Mouse (Mus musculus) liver, postnatal 0 days (tissue): ENCODE measurements around the gene Ptprc. TPM values are rescaled to one million over a fixed set of nuclear protein-coding genes. Genes with fewer than 3 reads are reported as not detected.

ENCODE experiments used
- ATAC-seq: fragments of 200-750 bp; cut with Nextera tagmentation; 2 replicates; pipeline ENCODE4 v1.8.0; 2017; ENCODE audit warnings: mild to moderate bottlenecking, moderate library complexity
- DNase-seq: peaks from one replicate; pipeline ENCODE4 v3.0.0-alpha.2; 2016
- H3K27ac ChIP-seq: fragments of 300-500 bp; sonication (generic); 2 replicates; pipeline ENCODE4 v1.5.1; 2014; ENCODE audit warnings: antibody characterized with exemption, moderate library complexity, mild to moderate bottlenecking, low read depth
- H3K27me3 ChIP-seq: fragments of 300-500 bp; sonication (generic); 2 replicates; pipeline ENCODE4 v1.6.1; 2014; ENCODE audit warnings: low read length, control low read depth, mixed read lengths; ENCODE audit not compliant: insufficient read depth
- H3K36me3 ChIP-seq: fragments of 300-500 bp; sonication (generic); replicated peaks from 2 replicates; pipeline ENCODE4 v1.6.1; 2014; ENCODE audit warnings: mild to moderate bottlenecking, control low read depth, low read length, moderate library complexity, mixed read lengths; ENCODE audit not compliant: insufficient read depth
- H3K4me1 ChIP-seq: fragments of 300-500 bp; sonication (generic); 2 replicates; pipeline ENCODE4 v1.6.1; 2014; ENCODE audit warnings: antibody characterized with exemption, mild to moderate bottlenecking, control low read depth; ENCODE audit not compliant: insufficient read depth
- H3K4me2 ChIP-seq: fragments of 300-500 bp; sonication (generic); 2 replicates; pipeline ENCODE4 v1.6.1; 2014; ENCODE audit warnings: low read depth, mild to moderate bottlenecking, low read length, moderate library complexity, mixed read lengths
- H3K4me3 ChIP-seq: fragments of 300-500 bp; sonication (generic); 2 replicates; pipeline ENCODE4 v1.5.1; 2014; ENCODE audit warnings: low read depth, low read length
- H3K9ac ChIP-seq: fragments of 300-500 bp; sonication (generic); replicated peaks from 2 replicates; pipeline ENCODE4 v1.6.1; 2014; ENCODE audit warnings: mild to moderate bottlenecking, moderate library complexity
- H3K9me3 ChIP-seq: fragments of 300-500 bp; sonication (generic); 2 replicates; pipeline ENCODE4 v1.6.1; 2016; ENCODE audit warnings: mild to moderate bottlenecking, control low read depth, low read length, mixed read lengths
- CTCF ChIP-seq: sonication (generic); IDR thresholded peaks from 2 replicates; pipeline ENCODE4 v1.5.1; 2016; ENCODE audit warnings: antibody characterized with exemption, low read depth
- EP300 ChIP-seq: IDR thresholded peaks from 2 replicates; pipeline ENCODE4 v1.6.1; 2016; ENCODE audit warnings: antibody characterized with exemption, low read depth, mild to moderate bottlenecking
- WGBS: fragments of 180-500 bp; shearing (Covaris S2); extraction: QIAGEN DNeasy Blood & Tissue Kit; methylation state at CpG from one replicate; pipeline ENCODE4 v1.1.7; 2014; ENCODE audit not compliant: insufficient replicate concordance; 5-methylcytosine and 5-hydroxymethylcytosine counted together
- polyA plus RNA-seq: library from polyadenylated mRNA; unstranded; fragments of >200 nt; fragmentation: Nextera tagmentation; extraction: Ambion mirVana; gene quantifications from 2 replicates; pipeline ENCODE4 v1.2.1, GENCODE M21; 2015

Ptprc gene
- polyA plus RNA-seq, 1 experiment from 2014 or later = 12.3 TPM

- Histone ChIP-seq H3K4me2 (no peak overlapping the region), H3K9ac (no peak overlapping the region), H3K4me3 (no peak overlapping the region), H3K27me3 (no peaks in the 10 kb centered on the region), H3K27ac (no peak overlapping the region), H3K9me3 (no peaks in the 10 kb centered on the region), H3K36me3 (no peaks in the 10 kb centered on the region; the same call in 1 of the 2 replicates), H3K4me1 (no peaks in the 10 kb centered on the region)
- TF ChIP-seq CTCF (no peak), EP300 (no peak)
- WGBS = 63% methylated on average over 1 of the region's 1 CpGs
- DNase-seq = no peak
- no peak for ATAC-seq
These were observed 82.3 kb downstream of the Ptprc start for GRCm38 (mm10) chr1:138093219-138093618.

- Histone ChIP-seq H3K4me2 (no peak overlapping the region), H3K9me3 (no peaks in the 10 kb centered on the region), H3K9ac (no peak overlapping the region), H3K36me3 (0 out of 2 replicates have a peak, but pooled peaks cover 2% of the 10 kb centered on the region), H3K4me1 (no peaks in the 10 kb centered on the region), H3K4me3 (no peak overlapping the region), H3K27ac (no peak overlapping the region), H3K27me3 (no peaks in the 10 kb centered on the region)
- 51% methylated on average over 1 of the region's 1 CpGs for WGBS
- TF ChIP-seq EP300 = no peak
- TF ChIP-seq CTCF = peak; percentile 61
- ATAC-seq (no peak), DNase-seq (peak; percentile 22)
These were observed 89.7 kb downstream of the Ptprc start for GRCm38 (mm10) chr1:138085810-138086209.

DNA sequence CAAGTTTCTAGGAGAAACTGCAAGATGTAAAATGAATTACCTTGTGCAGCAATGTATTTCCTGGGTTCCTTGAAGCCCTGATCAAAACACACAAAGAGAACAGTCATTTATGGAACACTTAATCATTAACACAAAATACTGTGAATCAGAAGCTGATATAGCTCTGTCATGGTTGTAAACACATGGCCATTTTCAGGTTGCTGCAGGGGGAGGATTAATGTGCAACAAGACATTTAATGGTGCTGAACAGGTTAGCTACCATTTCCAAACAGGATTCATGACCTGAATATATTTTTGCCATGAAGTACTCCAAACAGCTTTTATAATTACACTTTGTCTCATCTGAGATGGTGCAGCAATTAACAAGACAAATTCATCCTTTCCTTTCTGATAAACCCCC, 91.8 kb downstream of the Ptprc start:
- no peaks in the 10 kb centered on the region for H3K27me3 ChIP-seq
- H3K9me3 ChIP-seq = no peaks in the 10 kb centered on the region
- no peak overlapping the region for H3K4me3 ChIP-seq
- DNase-seq (no peak), ATAC-seq (no peak)
- TF ChIP-seq CTCF = no peak
- TF ChIP-seq EP300 = no peak
- H3K4me2 ChIP-seq = no peak overlapping the region
- no peaks in the 10 kb centered on the region for H3K4me1 ChIP-seq
- no peak overlapping the region for H3K9ac ChIP-seq
- no peak overlapping the region for H3K27ac ChIP-seq
- H3K36me3 ChIP-seq = peaks cover 2% of the 10 kb centered on the region; the same call in 1 of the 2 replicates

- Histone ChIP-seq H3K27me3 (no peaks in the 10 kb centered on the region), H3K36me3 (peaks cover 10% of the 10 kb centered on the region; the same call in 1 of the 2 replicates), H3K4me3 (no peak overlapping the region), H3K9me3 (no peaks in the 10 kb centered on the region), H3K4me2 (no peak overlapping the region), H3K27ac (no peak overlapping the region), H3K9ac (no peak overlapping the region), H3K4me1 (no peaks in the 10 kb centered on the region)
- ATAC-seq (no peak), DNase-seq (no peak)
- 94% methylated on average over 1 of the region's 1 CpGs for WGBS
- no peak for TF ChIP-seq CTCF
- TF ChIP-seq EP300 = no peak
These were observed 95.2 kb downstream of the Ptprc start for GRCm38 (mm10) chr1:138080308-138080707.

DNA sequence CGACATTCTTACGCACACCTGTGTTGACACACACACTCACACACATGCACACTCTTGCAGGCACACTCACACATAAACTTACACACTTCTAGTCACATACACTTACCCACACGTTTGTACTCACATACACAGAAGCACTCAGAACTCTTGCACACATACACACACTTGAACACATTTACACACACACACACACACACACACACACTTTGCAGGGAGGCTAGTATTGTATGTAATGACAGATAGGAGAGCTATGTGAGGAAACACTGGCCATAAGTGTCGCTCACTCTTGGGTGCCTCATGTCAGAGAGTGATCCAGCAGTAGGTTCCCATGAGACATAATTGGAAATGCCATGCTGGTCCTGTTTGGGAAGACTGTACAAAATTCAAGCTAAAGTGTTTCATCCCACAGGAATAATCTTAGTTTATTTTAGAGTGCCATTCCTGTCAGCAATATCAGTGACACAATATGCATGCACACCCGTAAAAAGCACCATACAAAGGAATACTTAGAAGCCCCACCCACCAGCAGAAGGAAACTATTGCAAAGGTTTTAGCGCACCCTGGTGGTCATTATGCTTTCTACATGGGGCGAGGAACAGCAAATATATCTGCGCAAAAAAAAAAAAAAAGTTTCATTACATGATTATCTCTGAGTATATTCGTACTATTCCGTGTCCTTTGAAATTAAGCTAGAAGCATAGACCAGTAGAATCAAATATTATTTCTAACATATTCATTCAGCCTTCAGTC, 131.1 kb downstream of the Ptprc start:
- peak; percentile 75 for DNase-seq
- TF ChIP-seq CTCF (peak; percentile 83), EP300 (no peak)
- Histone ChIP-seq H3K9me3 (no peaks in the 10 kb centered on the region), H3K4me2 (no peak overlapping the region), H3K27ac (no peak overlapping the region), H3K4me1 (no peaks in the 10 kb centered on the region), H3K27me3 (no peaks in the 10 kb centered on the region), H3K4me3 (no peak overlapping the region), H3K9ac (no peak overlapping the region), H3K36me3 (no peaks in the 10 kb centered on the region)
- 28% methylated on average over 10 of the region's 10 CpGs for WGBS
- no peak for ATAC-seq

GRCm38 (mm10) chr1:138040556-138040955, 135.0 kb downstream of the Ptprc start:
- Histone ChIP-seq H3K4me2 (no peak overlapping the region), H3K4me3 (no peak overlapping the region), H3K9me3 (no peaks in the 10 kb centered on the region), H3K27ac (no peak overlapping the region), H3K9ac (no peak overlapping the region), H3K36me3 (no peaks in the 10 kb centered on the region), H3K4me1 (no peaks in the 10 kb centered on the region), H3K27me3 (no peaks in the 10 kb centered on the region)
- ATAC-seq (no peak), DNase-seq (no peak)
- no peak for TF ChIP-seq CTCF
- no peak for TF ChIP-seq EP300
- 59% methylated on average over 5 of the region's 5 CpGs for WGBS

DNA sequence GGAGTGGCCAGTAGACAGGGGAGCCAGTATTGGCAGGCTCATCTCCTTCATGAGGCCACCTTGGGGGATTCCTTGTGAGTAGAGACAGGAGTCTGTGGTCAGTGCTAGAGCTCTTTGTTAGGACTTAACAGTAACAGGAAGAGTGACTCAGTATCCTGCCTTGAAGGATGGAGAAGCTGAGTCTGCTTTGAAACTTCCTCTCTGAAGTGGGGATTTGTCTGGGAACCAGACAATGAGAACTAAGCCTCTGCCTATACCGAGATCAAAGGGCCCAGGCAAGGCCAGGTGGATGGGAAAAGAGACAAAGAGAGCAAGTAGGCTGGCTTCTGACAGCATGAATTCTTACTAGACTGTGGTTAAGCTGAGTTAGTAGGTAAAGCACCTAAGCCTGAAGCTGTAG, 136.3 kb downstream of the Ptprc start:
- Histone ChIP-seq H3K4me1 (no peaks in the 10 kb centered on the region), H3K27ac (no peak overlapping the region), H3K36me3 (no peaks in the 10 kb centered on the region), H3K9ac (no peak overlapping the region), H3K9me3 (no peaks in the 10 kb centered on the region), H3K4me3 (no peak overlapping the region), H3K27me3 (no peaks in the 10 kb centered on the region), H3K4me2 (no peak overlapping the region)
- 12% methylated on average over 1 of the region's 1 CpGs for WGBS
- DNase-seq (no peak), ATAC-seq (no peak)
- TF ChIP-seq CTCF = no peak
- TF ChIP-seq EP300 = no peak
